Mouse (Mus musculus) liver, embryonic 15.5 days (tissue): ENCODE measurements around the gene Olfr456. TPM values are rescaled to one million over a fixed set of nuclear protein-coding genes. Genes with fewer than 3 reads are reported as not detected.
"Not testable (repeated sequence)": the region's sequence is repeated elsewhere in the genome, so short reads cannot be mapped to it uniquely, and the experiment has no call there.

Experiments used
- ATAC-seq: fragments of 200-750 bp; cut with Nextera tagmentation; 2 replicates; pipeline ENCODE4 v1.8.0; 2017; ENCODE audit warnings: moderate number of reproducible peaks, mild to moderate bottlenecking, moderate library complexity; ENCODE audit not compliant: insufficient read depth
- H3K27ac ChIP-seq: fragments of 300-500 bp; sonication (generic); replicated peaks from 2 replicates; pipeline ENCODE4 v1.5.1; 2015; ENCODE audit warnings: mild to moderate bottlenecking, inconsistent platforms
- H3K27me3 ChIP-seq: fragments of 300-500 bp; sonication (generic); 2 replicates; pipeline ENCODE4 v1.6.1; 2015; ENCODE audit warnings: mild to moderate bottlenecking, inconsistent platforms
- H3K36me3 ChIP-seq: fragments of 300-500 bp; sonication (generic); replicated peaks from 2 replicates; pipeline ENCODE4 v1.6.1; 2015; ENCODE audit warnings: moderate library complexity, mild to moderate bottlenecking, inconsistent platforms
- H3K4me1 ChIP-seq: fragments of 300-500 bp; sonication (generic); replicated peaks from 2 replicates; pipeline ENCODE4 v1.6.1; 2015; ENCODE audit warnings: inconsistent platforms
- H3K4me2 ChIP-seq: fragments of 300-500 bp; sonication (generic); 2 replicates; pipeline ENCODE4 v1.6.1; 2015; ENCODE audit warnings: moderate library complexity, mild to moderate bottlenecking, inconsistent platforms
- H3K4me3 ChIP-seq: fragments of 300-500 bp; sonication (generic); replicated peaks from 2 replicates; pipeline ENCODE4 v1.5.1; 2015; ENCODE audit warnings: mild to moderate bottlenecking, inconsistent platforms
- H3K9ac ChIP-seq: fragments of 300-500 bp; sonication (generic); 2 replicates; pipeline ENCODE4 v1.6.1; 2015; ENCODE audit warnings: moderate library complexity, mild to moderate bottlenecking, inconsistent platforms
- H3K9me3 ChIP-seq: fragments of 300-500 bp; sonication (generic); replicated peaks from 2 replicates; pipeline ENCODE4 v1.6.1; 2016; ENCODE audit warnings: inconsistent platforms
- WGBS: fragments of 180-500 bp; shearing (Covaris S2); methylation state at CpG from one replicate; pipeline ENCODE4 v1.1.7; 2015; ENCODE audit warnings: mixed read lengths; ENCODE audit not compliant: insufficient replicate concordance; 5-methylcytosine and 5-hydroxymethylcytosine counted together
- polyA plus RNA-seq: library from polyadenylated mRNA; unstranded; fragments of >200 nt; fragmentation: Nextera tagmentation; extraction: Ambion mirVana; gene quantifications from 2 replicates; pipeline ENCODE4 v1.2.1, GENCODE M21; 2015

Gene Olfr456
- polyA plus RNA-seq: not detected in 2 replicates

DNA sequence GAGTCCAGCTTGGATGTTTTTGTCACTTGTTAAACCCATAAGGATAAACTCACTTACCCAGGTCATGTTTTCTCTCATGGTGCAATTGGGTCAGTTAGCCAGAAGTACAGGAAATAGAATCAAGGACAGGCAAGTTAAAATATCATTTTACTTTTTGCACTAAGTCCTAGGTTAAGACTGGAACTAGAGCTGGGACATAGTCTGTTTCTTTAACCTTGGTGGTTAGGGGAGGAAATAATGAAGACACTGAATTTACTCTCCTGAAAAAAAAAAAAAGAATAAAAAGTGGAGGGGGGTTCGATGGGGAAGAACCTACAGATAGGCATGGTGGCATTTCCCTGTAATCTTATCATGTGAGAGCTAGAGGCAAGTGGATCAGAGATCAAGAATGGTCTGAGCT lies at the start of gene Olfr456:
Gene Olfr456, minus strand, starts transcription at position 101 of the 400 bp plus-strand sequence.
- no peaks in the 10 kb centered on the region for H3K27me3 ChIP-seq
- no peak for ATAC-seq
- no peak within 1 kb of the TSS for H3K27ac ChIP-seq
- no peaks in the 10 kb centered on the region for H3K36me3 ChIP-seq
- H3K4me3 ChIP-seq: no peak within 1 kb of the TSS
- no peaks in the 10 kb centered on the region for H3K9me3 ChIP-seq
- WGBS: 47% methylated on average over 1 of the region's 1 CpGs
- H3K4me2 ChIP-seq: no peak within 1 kb of the TSS
- H3K4me1 ChIP-seq: no peaks in the 10 kb centered on the region
- H3K9ac ChIP-seq: no peak within 1 kb of the TSS

GRCm38 (mm10) chr6:42513461-42513860 lies 26.4 kb upstream of the Olfr456 start:
- Histone ChIP-seq H3K27ac (no peak overlapping the region), H3K9ac (no peak overlapping the region), H3K4me2 (no peak overlapping the region), H3K9me3 (no peaks in the 10 kb centered on the region), H3K36me3 (no peaks in the 10 kb centered on the region), H3K4me3 (no peak overlapping the region), H3K27me3 (no peaks in the 10 kb centered on the region), H3K4me1 (no peaks in the 10 kb centered on the region)
- WGBS: 58% methylated on average over 1 of the region's 1 CpGs
- ATAC-seq: no peak

DNA sequence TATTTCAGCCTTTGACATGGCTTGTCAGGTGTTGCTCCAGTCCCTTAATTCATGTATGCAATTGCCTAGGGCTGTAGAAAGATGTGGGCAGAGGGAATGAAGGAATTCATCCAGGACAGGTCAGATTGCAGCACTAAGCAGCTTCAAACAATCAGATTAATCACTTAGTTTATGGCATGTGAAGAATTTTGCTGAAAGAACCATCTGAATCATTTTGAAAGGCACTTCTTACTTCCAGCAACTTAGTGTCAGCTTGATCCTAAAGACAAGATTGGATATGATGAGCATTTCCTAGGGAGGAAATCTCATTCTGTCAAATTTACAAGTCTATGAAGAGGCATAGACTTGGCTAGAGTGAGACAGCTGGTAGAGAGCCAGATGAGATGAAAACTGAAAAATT lies 22.3 kb upstream of the Olfr456 start:
- H3K4me2 ChIP-seq: no peak overlapping the region
- no peak for ATAC-seq

GRCm38 (mm10) chr6:42503478-42503877 lies 16.5 kb upstream of the Olfr456 start:
- no peak for ATAC-seq
- Histone ChIP-seq H3K27me3 (no peaks in the 10 kb centered on the region), H3K27ac (no peak overlapping the region), H3K9ac (no peak overlapping the region), H3K4me3 (no peak overlapping the region), H3K4me2 (no peak overlapping the region), H3K9me3 (no peaks in the 10 kb centered on the region), H3K4me1 (no peaks in the 10 kb centered on the region), H3K36me3 (no peaks in the 10 kb centered on the region)
- WGBS: 59% methylated on average over 2 of the region's 2 CpGs

More for the DNA sequence above, 22.3 kb upstream of the Olfr456 start:
- no peaks in the 10 kb centered on the region for H3K4me1 ChIP-seq
- no peak overlapping the region for H3K4me3 ChIP-seq
- no peaks in the 10 kb centered on the region for H3K36me3 ChIP-seq
- H3K27ac ChIP-seq: no peak overlapping the region
- H3K9me3 ChIP-seq: no peaks in the 10 kb centered on the region
- H3K27me3 ChIP-seq: no peaks in the 10 kb centered on the region
- no peak overlapping the region for H3K9ac ChIP-seq

- Histone ChIP-seq H3K4me1 (no peaks in the 10 kb centered on the region), H3K27ac (no peak overlapping the region), H3K9me3 (no peaks in the 10 kb centered on the region), H3K36me3 (no peaks in the 10 kb centered on the region), H3K27me3 (no peaks in the 10 kb centered on the region), H3K4me3 (no peak overlapping the region), H3K4me2 (no peak overlapping the region), H3K9ac (no peak overlapping the region)
- ATAC-seq: no peak
- 34% methylated on average over 1 of the region's 1 CpGs for WGBS
Measured at GRCm38 (mm10) chr6:42489731-42490130, 2.7 kb upstream of the Olfr456 start.

DNA sequence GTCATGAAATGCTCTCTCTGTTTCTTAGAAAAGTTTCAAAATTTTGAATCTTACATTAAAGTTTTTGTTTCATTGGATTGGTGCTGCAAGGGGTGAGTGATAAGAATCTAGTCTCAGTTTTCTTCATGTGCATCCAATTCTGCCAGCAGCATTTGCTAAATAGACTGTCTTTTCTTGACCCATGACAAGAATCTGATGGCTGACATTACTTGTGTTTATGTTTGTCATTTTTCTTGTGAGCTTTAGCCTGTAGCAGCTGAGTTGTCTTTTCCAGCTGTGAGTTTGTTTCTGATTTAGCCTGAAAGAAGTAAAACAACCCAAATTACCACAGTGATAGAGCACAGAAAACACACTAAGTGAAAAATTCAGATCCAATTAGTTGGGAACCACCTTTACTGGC lies 2.4 kb downstream of the Olfr456 start:
- H3K4me2 ChIP-seq: no peak overlapping the region
- H3K27ac ChIP-seq: no peak overlapping the region
- no peak overlapping the region for H3K4me3 ChIP-seq
- no peaks in the 10 kb centered on the region for H3K9me3 ChIP-seq
- H3K9ac ChIP-seq: no peak overlapping the region
- H3K4me1 ChIP-seq: no peaks in the 10 kb centered on the region
- no peaks in the 10 kb centered on the region for H3K36me3 ChIP-seq
- H3K27me3 ChIP-seq: no peaks in the 10 kb centered on the region
- ATAC-seq: no peak

DNA sequence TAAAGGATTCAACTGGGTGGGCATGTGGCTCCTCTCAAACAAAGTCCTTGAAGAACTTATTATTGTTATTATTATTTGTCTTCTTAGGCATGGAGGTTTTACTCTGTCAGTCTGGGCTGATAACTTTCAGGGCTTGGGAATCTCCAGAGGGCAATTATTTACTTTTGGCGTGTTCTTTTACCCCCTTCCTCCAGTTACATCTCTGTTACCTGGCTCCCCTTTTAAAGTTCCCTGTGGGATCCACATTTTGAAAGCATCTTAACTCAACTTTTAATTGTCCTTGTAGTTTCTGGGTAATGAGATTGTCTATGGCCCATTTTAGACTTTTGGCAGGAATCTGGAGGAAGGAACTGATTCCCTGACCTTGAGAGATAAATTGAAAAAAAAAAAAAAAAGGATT lies 10.8 kb downstream of the Olfr456 start, which contains the start of gene Olfr457:
Gene Olfr457, minus strand, starts transcription at position 101 of the 400 bp plus-strand sequence.
- Histone ChIP-seq H3K4me3 (no peak within 1 kb of the TSS), H3K27ac (no peak within 1 kb of the TSS), H3K4me1 (no peaks in the 10 kb centered on the region), H3K4me2 (no peak within 1 kb of the TSS), H3K9me3 (no peaks in the 10 kb centered on the region), H3K27me3 (no peaks in the 10 kb centered on the region), H3K9ac (no peak within 1 kb of the TSS), H3K36me3 (no peaks in the 10 kb centered on the region)
- 60% methylated on average over 1 of the region's 1 CpGs for WGBS
- no peak for ATAC-seq

GRCm38 (mm10) chr6:42471298-42471697 lies 15.7 kb downstream of the Olfr456 start:
- 78% methylated on average over 4 of the region's 4 CpGs for WGBS
- ATAC-seq, H3K9me3 ChIP-seq, H3K4me3 ChIP-seq, H3K4me2 ChIP-seq, H3K4me1 ChIP-seq, H3K36me3 ChIP-seq, H3K9ac ChIP-seq, H3K27ac ChIP-seq, H3K27me3 ChIP-seq: not testable (repeated sequence)

- H3K27me3 ChIP-seq: no peaks in the 10 kb centered on the region
- 74% methylated on average over 4 of the region's 4 CpGs for WGBS
- H3K4me1 ChIP-seq: no peaks in the 10 kb centered on the region
- ATAC-seq: no peak
- no peak overlapping the region for H3K4me2 ChIP-seq
- no peaks in the 10 kb centered on the region for H3K36me3 ChIP-seq
- H3K4me3 ChIP-seq: no peak overlapping the region
- no peak overlapping the region for H3K27ac ChIP-seq
- H3K9me3 ChIP-seq: no peaks in the 10 kb centered on the region
- H3K9ac ChIP-seq: no peak overlapping the region
Measured at GRCm38 (mm10) chr6:42470542-42470941, 16.5 kb downstream of the Olfr456 start.

GRCm38 (mm10) chr6:42465096-42465495 lies 21.9 kb downstream of the Olfr456 start, which contains the start of gene Olfr458:
Gene Olfr458, minus strand, starts transcription at chr6:42465196.
- H3K27ac ChIP-seq: no peak within 1 kb of the TSS
- H3K9ac ChIP-seq: no peak within 1 kb of the TSS
- H3K9me3 ChIP-seq: no peaks in the 10 kb centered on the region
- H3K4me1 ChIP-seq: no peaks in the 10 kb centered on the region
- no peaks in the 10 kb centered on the region for H3K27me3 ChIP-seq
- no peak for ATAC-seq
- WGBS: 53% methylated on average over 1 of the region's 1 CpGs
- no peak within 1 kb of the TSS for H3K4me2 ChIP-seq
- H3K36me3 ChIP-seq: no peaks in the 10 kb centered on the region
- H3K4me3 ChIP-seq: no peak within 1 kb of the TSS

- Histone ChIP-seq H3K9me3 (no peaks in the 10 kb centered on the region), H3K4me2 (no peak overlapping the region), H3K27ac (no peak overlapping the region), H3K36me3 (no peaks in the 10 kb centered on the region), H3K9ac (no peak overlapping the region), H3K4me1 (no peaks in the 10 kb centered on the region), H3K27me3 (no peaks in the 10 kb centered on the region), H3K4me3 (no peak overlapping the region)
- no peak for ATAC-seq
- WGBS: 58% methylated on average over 2 of the region's 2 CpGs
Measured at GRCm38 (mm10) chr6:42447381-42447780, 39.6 kb downstream of the Olfr456 start.

DNA sequence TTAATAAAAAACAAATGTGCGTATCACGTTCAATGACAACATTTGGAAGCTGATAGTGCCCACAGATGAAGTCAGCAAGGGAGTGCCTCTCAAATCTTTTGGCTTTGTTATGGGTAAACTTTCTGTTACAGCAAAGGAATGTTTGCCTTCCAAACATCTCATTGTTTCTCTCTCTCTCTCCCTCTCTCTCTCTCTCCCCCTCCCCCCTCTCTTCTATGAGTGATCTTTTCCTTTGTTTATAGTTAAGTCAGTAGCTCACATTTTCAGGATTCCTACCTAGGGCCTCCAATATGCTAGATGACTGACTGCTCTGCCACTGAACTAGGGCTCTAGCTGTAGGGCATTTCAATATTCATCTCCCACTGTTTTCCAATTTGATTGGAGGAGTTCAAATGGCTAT lies 42.5 kb downstream of the Olfr456 start:
- WGBS: 56% methylated on average over 2 of the region's 2 CpGs
- H3K27me3 ChIP-seq: no peaks in the 10 kb centered on the region
- H3K4me1 ChIP-seq: no peaks in the 10 kb centered on the region
- no peak overlapping the region for H3K4me2 ChIP-seq
- H3K27ac ChIP-seq: no peak overlapping the region
- ATAC-seq: no peak
- no peaks in the 10 kb centered on the region for H3K36me3 ChIP-seq
- H3K9me3 ChIP-seq: no peaks in the 10 kb centered on the region
- H3K9ac ChIP-seq: no peak overlapping the region
- no peak overlapping the region for H3K4me3 ChIP-seq
